Mouse (Mus musculus) left cerebral cortex, adult 11 months (tissue): ENCODE data around the gene Lrrc2.

ENCODE experiments used
- DNase-seq: peaks from one replicate; pipeline ENCODE4 v3.0.0; 2022; ENCODE audit warnings: low spot score

The Lrrc2 gene

DNA sequence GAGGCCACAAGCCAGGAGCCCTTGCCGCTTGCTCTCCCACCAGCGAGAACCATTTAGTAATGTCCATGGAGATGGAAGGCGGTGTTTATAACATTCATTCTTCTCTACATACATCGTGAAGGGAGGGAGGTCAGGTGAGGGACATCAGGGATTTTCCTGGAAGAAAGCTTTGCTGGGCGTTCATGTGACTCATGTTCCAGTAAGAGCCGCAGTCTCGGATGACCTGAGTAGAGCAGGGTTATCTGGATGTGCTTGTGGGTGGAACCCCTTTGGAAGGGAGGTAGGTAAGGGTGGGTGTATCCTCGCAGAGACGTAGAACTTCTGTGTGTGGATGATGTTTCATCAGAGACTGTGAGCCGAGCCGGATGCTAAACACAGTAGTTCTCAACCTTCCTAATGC is at the start of gene Lrrc2:
TSS of gene Lrrc2 (plus strand) at position 149 of the 400 bp plus-strand sequence.
- no peak for DNase-seq

- no peak for DNase-seq
Observed at GRCm38 (mm10) chr9:110902271-110902670, 49.1 kb upstream of the Lrrc2 start.

DNA sequence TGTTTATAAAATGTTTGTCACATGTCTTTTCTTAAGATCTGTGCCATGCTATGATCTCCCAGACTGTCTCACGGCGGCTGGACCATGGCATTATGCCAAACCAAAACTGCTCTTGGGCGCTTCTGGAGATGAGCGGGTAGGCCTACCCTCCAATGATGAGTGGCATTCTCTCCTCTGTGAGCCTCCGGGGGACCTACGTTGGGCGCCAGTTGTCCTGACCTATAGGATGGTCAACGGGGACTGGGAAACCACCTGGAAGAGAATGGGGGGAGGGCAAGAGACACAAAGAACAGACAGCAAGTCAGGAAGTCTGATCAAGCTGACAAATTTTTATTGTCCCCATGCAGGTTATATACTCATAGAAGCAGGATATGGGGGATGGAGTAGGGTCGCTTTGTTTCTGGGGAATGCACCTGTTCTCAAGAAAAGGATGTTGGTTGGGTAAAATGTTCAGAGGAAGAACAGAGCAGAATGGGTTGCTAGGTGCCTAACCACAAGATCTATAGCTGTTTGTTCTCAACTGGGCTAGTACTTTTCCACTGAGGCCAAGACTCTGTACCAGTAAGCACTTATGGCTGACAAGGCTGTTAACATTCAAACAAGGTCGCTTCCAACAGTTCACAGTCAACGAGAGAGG is 44.0 kb upstream of the Lrrc2 start:
- DNase-seq, result no peak

GRCm38 (mm10) chr9:110907838-110908630 is 43.3 kb upstream of the Lrrc2 start:
- DNase-seq, result no peak

DNA sequence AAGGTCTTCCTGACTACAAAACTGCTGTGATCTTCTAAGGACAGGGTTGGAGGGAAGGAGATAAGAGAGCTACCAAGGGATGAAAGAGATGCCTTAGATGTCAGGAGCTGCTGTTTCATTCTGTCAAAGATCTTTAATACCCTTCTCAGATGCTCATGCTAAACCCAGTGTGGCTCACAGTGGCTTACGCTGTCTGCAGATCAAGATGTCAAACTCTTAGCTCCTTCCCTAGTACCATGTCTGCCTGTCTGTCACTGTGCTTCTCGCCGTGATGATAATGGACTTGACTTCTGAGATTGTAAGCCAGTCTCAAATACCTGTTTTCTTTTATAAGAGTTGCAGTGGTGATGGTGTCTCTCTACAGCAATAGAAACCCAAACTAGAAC is 42.7 kb upstream of the Lrrc2 start:
- DNase-seq, result no peak

DNA sequence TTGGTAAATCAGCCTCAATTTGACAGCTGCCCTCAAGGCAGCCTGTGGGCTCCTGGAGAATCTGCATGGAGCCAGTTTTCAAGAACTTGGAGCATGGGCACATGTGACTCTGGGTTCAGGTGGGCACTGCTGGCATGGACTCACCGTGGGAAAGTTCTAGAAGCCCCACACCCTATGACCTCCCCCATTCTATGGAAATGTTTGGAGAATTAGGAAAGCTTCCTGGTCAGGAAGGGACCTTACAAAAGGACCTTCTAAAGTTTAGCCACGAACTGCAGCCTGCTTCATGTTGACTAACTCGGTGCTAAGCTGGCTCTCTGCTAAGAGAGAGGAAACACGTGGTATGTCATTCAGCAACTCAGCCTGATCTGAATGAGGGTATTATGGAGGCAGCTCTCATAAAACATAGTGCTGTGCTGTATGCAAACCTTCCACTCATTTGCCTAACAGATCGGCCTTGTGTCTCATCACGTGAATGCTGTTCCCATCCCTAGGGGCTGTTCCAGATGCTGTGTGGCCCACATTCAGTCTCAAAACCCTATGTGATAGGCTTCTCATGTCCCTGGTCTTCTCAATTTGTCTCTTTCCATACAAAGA is 41.9 kb upstream of the Lrrc2 start:
- no peak for DNase-seq

DNA sequence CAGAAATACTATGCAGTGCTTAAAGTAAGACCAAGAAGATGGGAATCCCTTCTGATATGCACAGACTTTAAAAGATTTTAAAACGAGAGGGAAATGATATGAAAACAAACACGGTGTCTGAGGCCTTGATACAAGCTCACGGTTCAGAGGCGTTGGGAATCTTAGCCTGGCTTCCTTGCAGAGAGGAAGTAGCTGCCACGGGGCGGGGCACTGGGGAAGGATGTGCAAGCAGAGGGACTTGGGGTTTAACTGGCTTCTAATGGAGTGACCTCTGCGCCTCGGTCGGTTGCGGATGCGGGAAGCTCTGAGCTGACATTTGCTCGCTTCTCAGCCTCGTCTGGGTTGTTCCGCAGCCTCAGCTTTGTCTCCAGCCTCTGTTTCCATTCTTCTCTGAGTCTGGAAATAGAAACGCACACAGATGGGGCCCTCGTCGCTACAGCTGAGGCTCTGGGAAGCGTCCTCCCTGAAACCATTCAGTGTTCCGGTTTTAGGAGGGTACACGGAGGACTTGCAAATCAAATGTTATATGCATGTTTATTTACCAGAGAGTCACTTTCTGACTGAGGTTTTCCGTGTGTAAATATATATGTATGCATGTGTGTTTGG is 36.6 kb upstream of the Lrrc2 start:
- DNase-seq, result no peak

DNA sequence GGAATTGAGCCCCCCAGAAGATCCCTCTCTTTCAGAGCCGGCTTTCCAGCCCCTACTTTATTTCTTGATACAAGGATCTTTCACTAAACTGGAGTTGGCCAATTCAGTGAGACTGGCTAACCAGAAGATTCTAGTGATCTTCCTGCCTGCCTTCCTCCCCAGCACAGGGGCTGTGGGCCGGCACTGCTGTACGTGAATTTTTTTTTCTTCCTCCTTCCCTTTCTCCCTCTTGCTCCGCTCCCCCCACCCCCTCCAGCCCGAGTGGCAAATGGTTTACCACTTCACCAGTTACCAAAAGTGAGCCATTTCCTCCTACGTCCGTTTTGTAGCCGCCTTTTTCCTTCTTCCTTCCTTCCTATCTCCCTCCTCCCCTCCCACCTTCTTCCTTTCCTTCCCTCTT is 35.9 kb upstream of the Lrrc2 start:
- DNase-seq, result no peak

GRCm38 (mm10) chr9:110916786-110917185 is 34.6 kb upstream of the Lrrc2 start, which contains the start of gene Fam240a:
Gene Fam240a, minus strand, starts transcription at chr9:110916861.
- DNase-seq, result no peak

GRCm38 (mm10) chr9:110920665-110921419 is 30.5 kb upstream of the Lrrc2 start:
- no peak for DNase-seq

DNA sequence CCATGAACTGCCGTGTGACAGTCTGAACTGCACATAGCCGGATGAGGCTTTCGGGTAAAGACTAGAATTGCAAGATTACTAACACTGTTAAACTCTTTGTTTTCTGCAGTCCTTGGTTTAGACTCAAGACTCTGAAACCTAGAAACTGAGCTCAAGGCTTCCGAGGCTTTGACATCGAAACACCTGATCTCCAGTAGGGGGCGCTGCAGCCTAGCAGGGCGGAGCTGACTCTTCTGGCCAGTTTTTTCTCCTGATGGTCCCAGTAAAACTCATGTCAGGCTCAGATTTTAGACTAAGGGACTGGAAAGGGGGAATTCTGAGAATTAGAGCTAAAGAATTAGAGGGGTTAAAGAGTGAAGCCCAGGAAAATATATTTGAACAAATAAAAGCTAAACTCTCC is 28.6 kb upstream of the Lrrc2 start:
- DNase-seq, result no peak

GRCm38 (mm10) chr9:110931573-110931972 is 19.8 kb upstream of the Lrrc2 start:
- DNase-seq, result no peak

DNA sequence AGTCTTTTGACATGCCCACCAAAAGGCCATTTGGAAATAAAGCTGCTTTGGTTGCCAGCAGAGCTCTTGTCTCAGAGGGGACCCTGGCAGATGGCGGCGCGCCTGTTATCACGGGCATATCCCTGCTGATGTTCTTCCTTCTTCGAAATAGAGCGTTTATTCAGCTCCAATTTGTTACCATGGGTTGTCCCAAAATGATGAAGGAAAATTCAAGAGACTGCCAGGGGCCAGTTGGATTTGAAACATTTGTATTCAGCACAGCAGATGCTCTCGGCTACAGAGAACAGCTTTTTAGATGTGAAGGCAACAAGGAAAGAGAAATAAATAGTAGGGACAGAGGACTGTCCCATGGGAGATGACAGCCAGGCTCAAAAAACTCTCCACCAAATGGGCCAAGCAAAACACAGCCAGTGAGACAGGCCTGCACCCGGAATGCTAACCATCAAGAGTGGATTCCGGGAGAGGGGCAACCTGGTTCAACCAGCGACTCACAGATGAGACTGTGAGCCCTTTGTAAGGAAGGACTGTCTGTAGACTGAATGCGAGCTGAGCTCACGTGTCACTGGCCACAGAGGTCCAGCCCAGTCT is 17.4 kb upstream of the Lrrc2 start:
- peak; percentile 28 for DNase-seq

DNA sequence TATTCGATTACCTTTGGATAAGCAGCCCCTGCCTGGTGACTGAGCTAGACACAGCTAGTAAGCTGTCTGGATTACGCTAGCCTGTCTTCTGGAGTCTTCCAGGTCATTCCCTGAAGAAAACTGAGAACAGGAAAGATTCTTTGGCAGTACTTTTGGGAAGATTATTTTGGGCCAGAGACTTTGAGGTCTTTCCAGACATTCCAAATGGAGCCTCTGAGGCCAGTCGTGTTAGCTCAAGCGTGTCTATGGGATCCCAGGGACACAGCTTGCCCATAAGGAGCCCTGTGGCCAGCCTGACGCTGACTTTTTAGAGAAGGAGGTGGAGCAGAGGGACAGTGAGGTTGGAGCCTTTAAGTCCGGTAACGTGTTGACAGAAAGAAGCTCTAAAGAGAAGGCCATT is 15.4 kb upstream of the Lrrc2 start:
- DNase-seq, result no peak

- no peak for DNase-seq
Observed at GRCm38 (mm10) chr9:110937506-110938490, 13.5 kb upstream of the Lrrc2 start.

DNA sequence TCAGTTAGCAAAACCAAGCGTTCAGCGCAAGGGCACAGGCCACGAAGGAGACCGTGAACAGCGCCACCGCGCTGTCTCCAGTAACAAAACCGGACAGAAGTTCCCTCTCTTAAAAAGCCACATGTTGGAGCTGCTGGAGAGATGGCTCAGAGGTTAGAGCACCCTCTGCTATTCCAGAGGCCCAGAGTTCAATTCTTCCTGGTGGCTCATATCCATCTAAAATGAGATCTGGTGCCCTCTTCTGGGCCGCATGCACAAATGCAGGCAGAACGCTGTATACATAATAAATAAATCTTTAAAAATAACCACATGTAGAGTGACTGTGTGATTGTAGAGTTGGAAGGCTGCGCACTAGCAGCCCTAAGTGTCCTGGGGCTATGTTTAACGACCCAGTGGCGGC is 7.1 kb upstream of the Lrrc2 start:
- no peak for DNase-seq

DNA sequence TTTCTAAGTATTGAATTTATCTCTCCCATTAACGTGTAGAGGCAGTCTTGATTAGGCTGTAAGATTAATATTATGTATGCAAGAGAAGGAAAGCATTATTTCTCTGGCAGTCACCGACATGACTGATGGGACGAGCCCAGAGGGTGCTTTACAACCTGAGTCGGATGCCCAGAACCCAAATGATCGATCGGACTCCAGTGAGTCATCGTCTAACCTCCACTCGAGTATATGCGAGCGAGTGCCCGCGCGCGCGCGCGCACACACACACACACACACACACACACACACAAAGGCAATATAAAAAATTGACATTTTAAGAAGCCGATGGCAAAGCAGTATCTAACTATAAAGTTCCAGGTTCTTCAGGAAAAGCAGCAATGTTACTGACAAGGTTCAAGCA is 6.0 kb upstream of the Lrrc2 start:
- no peak for DNase-seq

DNA sequence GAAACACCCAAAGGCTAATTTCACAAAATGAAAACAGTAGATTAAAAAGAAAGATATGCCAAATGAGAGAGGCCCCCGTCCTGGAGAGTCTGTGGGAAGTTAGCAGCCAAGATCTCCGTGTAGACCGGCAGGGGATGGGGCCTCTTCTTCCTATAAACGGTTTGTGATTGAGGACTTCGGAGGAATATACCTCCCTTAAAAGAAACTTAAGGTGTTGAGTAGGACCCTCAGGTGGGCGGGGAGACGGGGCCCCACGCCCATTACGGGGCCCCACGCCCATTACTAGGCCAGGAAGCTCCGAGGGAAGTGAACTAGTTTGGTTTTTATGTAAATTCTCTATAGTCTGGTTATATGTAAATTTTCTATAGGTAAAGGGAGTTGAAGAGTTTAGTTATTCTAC is 5.4 kb upstream of the Lrrc2 start, which contains the start of gene Tdgf1:
TSS of gene Tdgf1 (minus strand) at position 233 of the 400 bp plus-strand sequence.
- no peak for DNase-seq

GRCm38 (mm10) chr9:110946548-110947044 is 4.7 kb upstream of the Lrrc2 start:
- no peak for DNase-seq

DNA sequence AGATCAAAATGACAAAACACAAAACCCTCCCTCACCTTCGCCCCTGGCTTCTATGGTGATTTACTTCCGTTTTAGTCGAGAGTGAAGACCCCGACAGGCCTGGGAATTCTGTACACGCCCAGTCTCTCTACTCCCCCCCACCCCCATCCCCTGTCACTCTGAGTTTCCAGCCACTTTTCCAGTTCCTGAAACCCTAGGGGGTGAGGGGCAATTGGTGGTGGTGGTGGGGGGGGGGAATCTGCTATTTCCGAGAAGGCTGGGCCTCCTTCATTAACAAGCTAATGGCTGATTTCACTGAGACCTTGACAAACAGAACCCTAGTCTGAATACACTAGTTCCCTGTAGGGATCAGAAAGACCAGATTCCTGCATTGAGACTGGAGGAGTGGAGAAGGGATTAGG is 4.1 kb upstream of the Lrrc2 start:
- no peak for DNase-seq
